Mouse (Mus musculus) splenic B cell, adult 2 months (primary cell): ENCODE data around the gene Casp9.

Experiments used
- DNase-seq: peaks from one replicate; pipeline ENCODE4 v3.0.0-alpha.2; 2011; ENCODE audit warnings: low read depth, low spot score
- H3K27me3 ChIP-seq: 2 replicates; pipeline ENCODE4 v1.6.1; 2012; ENCODE audit warnings: mild to moderate bottlenecking, low read length, moderate library complexity, mixed read lengths; ENCODE audit not compliant: control insufficient read depth, poor library complexity, insufficient read depth, severe bottlenecking
- H3K36me3 ChIP-seq: 2 replicates; pipeline ENCODE4 v1.6.1; 2012; ENCODE audit warnings: mild to moderate bottlenecking, low read length, moderate library complexity, mixed read lengths; ENCODE audit not compliant: control insufficient read depth, poor library complexity, insufficient read depth, severe bottlenecking

Gene Casp9

GRCm38 (mm10) chr4:141793282-141794151 lies at the start of gene Casp9:
TSS of gene Casp9 (plus strand) at chr4:141793612.
- peak; percentile 98 for DNase-seq
- peaks cover 4% of the 10 kb centered on the region for H3K36me3 ChIP-seq
- H3K27me3 ChIP-seq = no peaks in the 10 kb centered on the region

GRCm38 (mm10) chr4:141746578-141747346 lies 46.6 kb upstream of the Casp9 start, which contains the start of gene Agmat:
TSS of gene Agmat (plus strand) at chr4:141746672.
- H3K36me3 ChIP-seq = no peaks in the 10 kb centered on the region
- no peaks in the 10 kb centered on the region for H3K27me3 ChIP-seq
- no peak for DNase-seq

- Histone ChIP-seq H3K27me3 (no peaks in the 10 kb centered on the region), H3K36me3 (no peaks in the 10 kb centered on the region)
- DNase-seq = no peak
These were observed 43.9 kb upstream of the Casp9 start for GRCm38 (mm10) chr4:141749557-141749956.

GRCm38 (mm10) chr4:141750826-141751225 lies 42.6 kb upstream of the Casp9 start:
- H3K36me3 ChIP-seq = no peaks in the 10 kb centered on the region
- DNase-seq = no peak

GRCm38 (mm10) chr4:141751419-141752075 lies 41.9 kb upstream of the Casp9 start:
- H3K27me3 ChIP-seq = no peaks in the 10 kb centered on the region
- H3K36me3 ChIP-seq = no peaks in the 10 kb centered on the region
- DNase-seq = no peak

More at GRCm38 (mm10) chr4:141750826-141751225, 42.6 kb upstream of the Casp9 start:
- H3K27me3 ChIP-seq = no peaks in the 10 kb centered on the region

- DNase-seq = no peak
These were observed 41.4 kb upstream of the Casp9 start for GRCm38 (mm10) chr4:141752076-141752421.

GRCm38 (mm10) chr4:141755375-141755930 lies 38.0 kb upstream of the Casp9 start:
- Histone ChIP-seq H3K27me3 (no peaks in the 10 kb centered on the region), H3K36me3 (no peaks in the 10 kb centered on the region)
- no peak for DNase-seq

More at GRCm38 (mm10) chr4:141752076-141752421, 41.4 kb upstream of the Casp9 start:
- H3K27me3 ChIP-seq = no peaks in the 10 kb centered on the region
- no peaks in the 10 kb centered on the region for H3K36me3 ChIP-seq

- Histone ChIP-seq H3K27me3 (no peaks in the 10 kb centered on the region), H3K36me3 (no peaks in the 10 kb centered on the region)
- no peak for DNase-seq
These were observed 36.3 kb upstream of the Casp9 start for GRCm38 (mm10) chr4:141757124-141757523.

GRCm38 (mm10) chr4:141758874-141759542 lies 34.4 kb upstream of the Casp9 start:
- Histone ChIP-seq H3K36me3 (peaks cover 2% of the 10 kb centered on the region; the same call in 1 of the 2 replicates), H3K27me3 (no peaks in the 10 kb centered on the region)
- DNase-seq = no peak

GRCm38 (mm10) chr4:141760942-141761341 lies 32.5 kb upstream of the Casp9 start:
- no peak for DNase-seq
- Histone ChIP-seq H3K27me3 (no peaks in the 10 kb centered on the region), H3K36me3 (peaks cover 2% of the 10 kb centered on the region; the same call in 1 of the 2 replicates)

- DNase-seq = no peak
- Histone ChIP-seq H3K36me3 (peaks cover 2% of the 10 kb centered on the region; the same call in 1 of the 2 replicates), H3K27me3 (no peaks in the 10 kb centered on the region)
These were observed 31.3 kb upstream of the Casp9 start for GRCm38 (mm10) chr4:141762102-141762598.

GRCm38 (mm10) chr4:141763476-141763875 lies 29.9 kb upstream of the Casp9 start:
- H3K27me3 ChIP-seq = no peaks in the 10 kb centered on the region
- DNase-seq = no peak
- H3K36me3 ChIP-seq = peaks cover 2% of the 10 kb centered on the region; the same call in 1 of the 2 replicates

GRCm38 (mm10) chr4:141765008-141765407 lies 28.4 kb upstream of the Casp9 start:
- H3K36me3 ChIP-seq = peaks cover 5% of the 10 kb centered on the region
- peak; percentile 15 for DNase-seq

GRCm38 (mm10) chr4:141766316-141766667 lies 27.1 kb upstream of the Casp9 start:
- Histone ChIP-seq H3K27me3 (no peaks in the 10 kb centered on the region), H3K36me3 (peaks cover 7% of the 10 kb centered on the region)
- peak; percentile 57 for DNase-seq

More at GRCm38 (mm10) chr4:141765008-141765407, 28.4 kb upstream of the Casp9 start:
- H3K27me3 ChIP-seq = no peaks in the 10 kb centered on the region
